Mouse (Mus musculus) C2C12 (cell line): ENCODE results near the gene Htra3. TPM values are rescaled to one million over a fixed set of nuclear protein-coding genes. Genes with fewer than 3 reads are reported as not detected.

Experiments
- H3K27me3 ChIP-seq: one replicate; pipeline ENCODE4 v1.6.1; 2011; ENCODE audit not compliant: control insufficient read depth, insufficient read depth, insufficient read length
- H3K36me3 ChIP-seq: one replicate; pipeline ENCODE4 v1.6.1; 2011; ENCODE audit not compliant: control insufficient read depth, insufficient read depth
- H3K4me3 ChIP-seq: one replicate; pipeline ENCODE4 v1.5.1; 2011; ENCODE audit warnings: mild to moderate bottlenecking, control low read depth; ENCODE audit not compliant: poor library complexity, insufficient read depth, severe bottlenecking
- H3K79me2 ChIP-seq: one replicate; pipeline ENCODE4 v1.6.1; 2011; ENCODE audit not compliant: control insufficient read depth, insufficient read depth
- H3K79me3 ChIP-seq: one replicate; pipeline ENCODE4 v1.6.1; 2011; ENCODE audit warnings: low read depth, control low read depth
- H3ac ChIP-seq: one replicate; pipeline ENCODE3; 2011; ENCODE audit warnings: low read depth; ENCODE audit not compliant: control insufficient read depth, insufficient read length
- CEBPB ChIP-seq: IDR thresholded peaks from one replicate; pipeline ENCODE4 v1.6.1; 2011; ENCODE audit warnings: low read depth, mild to moderate bottlenecking, control low read depth, moderate library complexity
- CTCF ChIP-seq: IDR thresholded peaks from one replicate; pipeline ENCODE4 v1.5.1; 2011; ENCODE audit not compliant: control insufficient read depth, insufficient read depth, insufficient read length
- FOSL1 ChIP-seq: IDR thresholded peaks from one replicate; pipeline ENCODE4 v1.8.0; 2011; ENCODE audit warnings: mild to moderate bottlenecking, low read length; ENCODE audit not compliant: poor library complexity, insufficient read depth, severe bottlenecking
- MAX ChIP-seq: IDR thresholded peaks from one replicate; pipeline ENCODE4 v1.6.1; 2011; ENCODE audit warnings: mild to moderate bottlenecking, control low read depth
- MYOD1 ChIP-seq: IDR thresholded peaks from one replicate; pipeline ENCODE4 v1.6.1; 2011; ENCODE audit warnings: low read depth; ENCODE audit not compliant: control insufficient read depth, insufficient read length
- MYOG ChIP-seq: IDR thresholded peaks from one replicate; pipeline ENCODE4 v1.6.1; 2011; ENCODE audit not compliant: control insufficient read depth, insufficient read length; ENCODE audit errors: extremely low read depth
- USF1 ChIP-seq: IDR thresholded peaks from one replicate; pipeline ENCODE4 v1.6.1; 2011; ENCODE audit warnings: low read depth, mild to moderate bottlenecking, control low read depth, moderate library complexity
- polyA plus RNA-seq: library from polyadenylated mRNA; unstranded; fragments of >200 nt; fragmentation: generic; extraction: Trizol; gene quantifications from one replicate; pipeline ENCODE4 v1.2.1, GENCODE M21; 2012; ENCODE audit warnings: missing spikeins

Htra3 gene
- polyA plus RNA-seq, 1 experiment = 12.0 TPM

DNA sequence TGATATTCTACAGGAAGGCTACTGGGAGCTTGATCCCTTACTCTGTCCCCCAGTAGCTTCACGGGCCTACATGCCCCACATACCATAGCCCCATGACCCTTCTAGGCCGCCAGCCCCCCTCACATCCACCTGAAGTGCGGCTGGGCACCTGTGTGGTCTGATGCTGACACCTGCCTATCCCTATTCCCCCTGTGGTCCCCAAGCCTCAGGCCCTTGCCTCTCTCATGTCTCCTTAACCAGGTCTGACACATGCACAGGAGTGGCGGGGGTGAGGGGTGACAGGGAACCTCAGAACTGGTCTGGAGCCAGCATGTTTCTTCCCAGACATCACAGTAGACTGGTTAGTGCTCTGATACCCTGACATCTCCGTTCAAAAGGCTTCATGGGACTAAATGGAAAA, 71.0 kb downstream of the Htra3 start:
- no peak overlapping the region for H3ac ChIP-seq
- no peaks in the 10 kb centered on the region for H3K79me2 ChIP-seq
- H3K27me3 ChIP-seq = no peaks in the 10 kb centered on the region
- H3K36me3 ChIP-seq = no peaks in the 10 kb centered on the region
- TF ChIP-seq FOSL1 (no peak), USF1 (no peak), MYOG (no peak), CEBPB (no peak), CTCF (no peak), MAX (no peak), MYOD1 (no peak)
- no peaks in the 10 kb centered on the region for H3K79me3 ChIP-seq
- H3K4me3 ChIP-seq = no peak overlapping the region

GRCm38 (mm10) chr5:35607784-35608183, 71.8 kb downstream of the Htra3 start:
- no peaks in the 10 kb centered on the region for H3K79me2 ChIP-seq
- H3K79me3 ChIP-seq = no peaks in the 10 kb centered on the region
- no peak overlapping the region for H3K4me3 ChIP-seq

GRCm38 (mm10) chr5:35606800-35607199, 72.8 kb downstream of the Htra3 start:
- H3K36me3 ChIP-seq = no peaks in the 10 kb centered on the region
- H3K27me3 ChIP-seq = no peaks in the 10 kb centered on the region
- no peaks in the 10 kb centered on the region for H3K79me2 ChIP-seq
- no peak overlapping the region for H3ac ChIP-seq
- no peak for TF ChIP-seq USF1
- no peak for TF ChIP-seq MAX
- TF ChIP-seq MYOD1 = no peak
- TF ChIP-seq FOSL1 = no peak
- TF ChIP-seq CTCF = no peak
- no peak for TF ChIP-seq CEBPB
- no peak for TF ChIP-seq MYOG
- H3K4me3 ChIP-seq = no peak overlapping the region
- H3K79me3 ChIP-seq = no peaks in the 10 kb centered on the region

More at GRCm38 (mm10) chr5:35607784-35608183, 71.8 kb downstream of the Htra3 start:
- Histone ChIP-seq H3K27me3 (no peaks in the 10 kb centered on the region), H3ac (no peak overlapping the region), H3K36me3 (no peaks in the 10 kb centered on the region)
- TF ChIP-seq MAX (no peak), CTCF (no peak), MYOD1 (no peak), FOSL1 (no peak), CEBPB (no peak)

- TF ChIP-seq CTCF (no peak), USF1 (peak; percentile 73), MYOG (no peak), FOSL1 (no peak)
- Histone ChIP-seq H3K79me3 (no peaks in the 10 kb centered on the region), H3K36me3 (no peaks in the 10 kb centered on the region), H3K4me3 (no peak overlapping the region), H3K79me2 (no peaks in the 10 kb centered on the region), H3K27me3 (no peaks in the 10 kb centered on the region), H3ac (no peak overlapping the region)
Observed at GRCm38 (mm10) chr5:35605355-35605754, 74.2 kb downstream of the Htra3 start.

Other genes starting within 250 kb of the Htra3 start
- gene Cpz, start 154.1 kb downstream of the Htra3 start, polyA plus RNA-seq = 0.77 TPM
- 6.8 TPM for gene Trmt44, start 104.7 kb downstream of the Htra3 start, polyA plus RNA-seq
- 8.6 TPM for gene Acox3, start 96.7 kb downstream of the Htra3 start, polyA plus RNA-seq
- 0.20 TPM for gene Sh3tc1, start 60.2 kb upstream of the Htra3 start, polyA plus RNA-seq
- 0.08 TPM for gene Ablim2, start 78.1 kb upstream of the Htra3 start, polyA plus RNA-seq
- gene Afap1, start 213.5 kb upstream of the Htra3 start, polyA plus RNA-seq = 9.5 TPM